Mouse (Mus musculus): Measurements from ENCODE around the gene Plekhn1.

DNA sequence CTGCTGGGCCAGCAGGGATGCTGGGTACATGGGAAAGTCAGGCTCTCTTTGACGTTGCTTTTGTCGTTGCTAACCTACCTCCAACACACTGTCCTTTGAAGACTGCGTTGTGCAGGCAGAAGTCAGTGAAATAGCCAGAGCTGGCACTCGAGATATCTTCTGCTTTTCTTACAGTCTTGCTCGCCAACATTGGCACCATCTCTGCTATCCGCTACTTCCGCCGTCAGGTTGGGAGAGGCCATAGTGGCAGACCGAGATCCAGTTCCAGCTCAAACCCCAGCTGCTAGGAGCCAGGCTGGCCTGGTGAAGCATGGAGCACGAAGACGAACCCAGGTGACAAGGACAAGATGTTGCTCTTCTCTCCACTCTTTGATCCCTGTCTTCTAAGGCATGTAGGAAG, 14.7 kb downstream of the Plekhn1 start:
- no peak for TF ChIP-seq CTCF (IDR thresholded peaks at IDR 0.05; ENCODE audit: low read depth, low read length)
- no peak for TF ChIP-seq POLR2A (IDR thresholded peaks at IDR 0.05; ENCODE audit: extremely low read depth, insufficient read depth, low read length)

Measured in liver, adult 2 months (tissue).